Mouse (Mus musculus) neural tube, embryonic 15.5 days (tissue): ENCODE results near the gene Mark4. TPM values are rescaled to one million over a fixed set of nuclear protein-coding genes. Genes with fewer than 3 reads are reported as not detected.

Experiments used
- ATAC-seq: fragments of 200-750 bp; cut with Nextera tagmentation; 2 replicates; pipeline ENCODE4 v1.8.0; 2017; ENCODE audit warnings: mild to moderate bottlenecking, moderate TSS enrichment, moderate library complexity; ENCODE audit not compliant: low FRiP score
- H3K27ac ChIP-seq: fragments of 300-500 bp; sonication (generic); replicated peaks from 2 replicates; pipeline ENCODE4 v1.5.1; 2015; ENCODE audit warnings: mild to moderate bottlenecking, inconsistent platforms
- H3K27me3 ChIP-seq: fragments of 300-500 bp; sonication (generic); replicated peaks from 2 replicates; pipeline ENCODE4 v1.6.1; 2015; ENCODE audit warnings: inconsistent platforms
- H3K36me3 ChIP-seq: fragments of 300-500 bp; sonication (generic); 2 replicates; pipeline ENCODE4 v1.6.1; 2015; ENCODE audit warnings: inconsistent platforms
- H3K4me1 ChIP-seq: fragments of 300-500 bp; sonication (generic); 2 replicates; pipeline ENCODE4 v1.6.1; 2015; ENCODE audit warnings: inconsistent platforms
- H3K4me2 ChIP-seq: fragments of 300-500 bp; sonication (generic); 2 replicates; pipeline ENCODE4 v1.6.1; 2015; ENCODE audit warnings: inconsistent platforms, mild to moderate bottlenecking, moderate library complexity
- H3K4me3 ChIP-seq: fragments of 300-500 bp; sonication (generic); replicated peaks from 2 replicates; pipeline ENCODE4 v1.5.1; 2015; ENCODE audit warnings: mild to moderate bottlenecking, inconsistent platforms
- H3K9ac ChIP-seq: fragments of 300-500 bp; sonication (generic); replicated peaks from 2 replicates; pipeline ENCODE4 v1.6.1; 2015; ENCODE audit warnings: mild to moderate bottlenecking, inconsistent platforms
- H3K9me3 ChIP-seq: fragments of 300-500 bp; sonication (generic); replicated peaks from 2 replicates; pipeline ENCODE4 v1.6.1; 2016; ENCODE audit warnings: inconsistent platforms
- WGBS: fragments of 180-500 bp; shearing (Covaris S2); methylation state at CpG from one replicate; pipeline ENCODE4 v1.1.7; 2015; ENCODE audit warnings: mixed read lengths; 5-methylcytosine and 5-hydroxymethylcytosine counted together
- polyA plus RNA-seq: library from polyadenylated mRNA; unstranded; fragments of >200 nt; fragmentation: Nextera tagmentation; extraction: Ambion mirVana; gene quantifications from 2 replicates; pipeline ENCODE4 v1.2.1, GENCODE M21; 2015

Mark4 gene
- polyA plus RNA-seq, 1 experiment from 2014 or later, result 16.5 TPM

DNA sequence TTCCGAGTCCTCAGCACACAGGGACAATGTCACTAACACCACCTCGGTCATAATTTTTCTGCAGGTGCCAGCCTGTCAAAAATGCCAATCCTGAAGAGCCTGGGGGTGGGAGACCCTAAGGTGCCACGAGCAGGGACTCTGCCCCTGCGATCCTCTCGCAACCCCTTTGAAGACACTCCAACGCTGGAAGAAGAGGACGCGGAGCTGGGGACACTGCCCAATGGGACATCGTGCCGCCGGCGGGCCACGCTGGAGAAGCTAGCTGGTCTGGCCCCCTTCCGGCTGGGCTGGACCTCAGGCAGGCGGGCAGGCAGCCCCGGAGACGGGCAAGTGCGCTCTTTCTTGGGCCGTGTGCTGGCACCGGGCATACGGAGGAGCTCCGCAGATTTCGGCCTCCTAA is 10.8 kb upstream of the Mark4 start:
- ATAC-seq, result no peak
- Histone ChIP-seq H3K27me3 (peaks cover 69% of the 10 kb centered on the region), H3K9me3 (no peaks in the 10 kb centered on the region), H3K9ac (no peak overlapping the region), H3K4me2 (peak overlapping the region; percentile 1; the same call in 1 of the 2 replicates), H3K4me3 (no peak overlapping the region), H3K36me3 (no peaks in the 10 kb centered on the region), H3K4me1 (peaks cover 10% of the 10 kb centered on the region), H3K27ac (no peak overlapping the region)
- 31% methylated on average over 23 of the region's 23 CpGs for WGBS

DNA sequence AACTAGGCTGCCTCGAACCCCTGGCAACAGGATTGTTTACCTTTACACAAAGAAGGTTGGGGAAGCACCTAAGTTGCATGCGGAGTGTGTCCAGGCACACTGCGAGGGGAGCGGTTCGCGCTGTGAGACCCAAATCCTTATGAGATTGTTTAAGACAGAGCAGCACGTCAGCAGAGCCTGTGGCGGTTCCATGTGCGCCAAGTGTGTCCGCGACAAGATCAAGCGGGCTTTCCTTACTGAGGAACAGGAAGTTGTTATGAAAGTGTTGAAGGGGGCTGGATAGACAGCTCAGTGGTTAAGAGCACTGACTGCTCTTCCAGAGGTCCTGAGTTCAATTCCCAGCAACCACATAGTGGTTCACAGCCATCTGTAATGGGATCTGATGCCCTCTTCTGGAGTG is 9.7 kb upstream of the Mark4 start:
- Histone ChIP-seq H3K9ac (no peak overlapping the region), H3K9me3 (no peaks in the 10 kb centered on the region), H3K36me3 (no peaks in the 10 kb centered on the region), H3K4me1 (peaks cover 1% of the 10 kb centered on the region), H3K4me2 (no peak overlapping the region), H3K27me3 (peaks cover 66% of the 10 kb centered on the region), H3K27ac (no peak overlapping the region), H3K4me3 (no peak overlapping the region)
- ATAC-seq, result no peak
- WGBS, result 70% methylated on average over 12 of the region's 12 CpGs

DNA sequence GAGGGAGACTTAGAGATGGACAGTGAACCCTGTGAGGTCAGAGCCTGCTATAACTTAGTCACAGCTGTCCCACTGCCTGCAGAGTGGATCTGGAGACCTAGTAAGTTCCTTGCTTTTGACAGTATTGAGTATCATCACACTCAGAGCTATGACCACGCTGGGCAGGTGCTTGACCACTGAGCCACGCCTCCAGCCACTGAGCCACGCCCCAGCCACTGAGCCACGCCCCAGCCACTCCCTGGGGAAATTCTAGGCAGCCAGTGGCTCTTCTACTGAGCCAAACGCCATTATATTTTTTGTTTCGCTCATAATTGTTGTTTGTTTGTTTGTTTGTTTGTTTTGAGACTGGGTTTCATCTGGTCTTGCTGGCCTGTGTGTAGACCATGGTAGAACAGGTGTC is 9.0 kb upstream of the Mark4 start:
- Histone ChIP-seq H3K4me2 (no peak overlapping the region), H3K27me3 (peaks cover 59% of the 10 kb centered on the region), H3K27ac (no peak overlapping the region), H3K4me1 (no peaks in the 10 kb centered on the region; the same call in 1 of the 2 replicates), H3K4me3 (no peak overlapping the region), H3K36me3 (no peaks in the 10 kb centered on the region), H3K9me3 (no peaks in the 10 kb centered on the region), H3K9ac (no peak overlapping the region)
- no peak for ATAC-seq
- 44% methylated on average over 6 of the region's 6 CpGs for WGBS

DNA sequence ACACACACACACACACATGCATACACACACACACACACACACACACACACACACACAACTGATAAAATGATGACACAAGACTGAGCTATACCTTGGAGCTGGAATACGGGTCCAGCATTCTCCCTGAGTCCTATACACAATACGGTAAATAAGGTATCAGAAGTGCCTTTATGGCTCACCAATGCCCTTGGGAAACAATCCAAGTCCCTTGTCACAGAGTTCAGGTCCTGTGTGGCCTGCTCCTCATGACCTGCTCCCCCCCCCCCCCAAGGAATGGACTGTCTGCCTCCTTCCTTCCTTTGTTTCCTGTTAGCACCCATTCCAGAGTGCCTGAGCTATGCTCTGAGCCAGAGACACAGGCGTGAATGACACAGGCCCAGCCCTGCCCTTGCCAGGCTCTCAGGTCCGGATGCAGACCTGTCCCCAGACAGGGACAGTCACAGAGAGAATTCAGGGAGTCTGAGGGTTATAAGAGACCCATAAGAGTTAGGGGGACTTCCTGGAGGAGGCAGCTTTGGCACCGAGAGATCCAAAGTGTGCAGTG is 8.1 kb upstream of the Mark4 start:
- H3K9ac ChIP-seq, result no peak overlapping the region
- H3K4me1 ChIP-seq, result no peaks in the 10 kb centered on the region; the same call in 1 of the 2 replicates
- no peak overlapping the region for H3K4me2 ChIP-seq
- H3K36me3 ChIP-seq, result no peaks in the 10 kb centered on the region
- no peak overlapping the region for H3K27ac ChIP-seq
- whole genome bisulfite sequencing, result 74% methylated on average over 5 of the region's 5 CpGs
- no peak overlapping the region for H3K4me3 ChIP-seq
- peaks cover 50% of the 10 kb centered on the region for H3K27me3 ChIP-seq
- no peaks in the 10 kb centered on the region for H3K9me3 ChIP-seq
- no peak for ATAC-seq

DNA sequence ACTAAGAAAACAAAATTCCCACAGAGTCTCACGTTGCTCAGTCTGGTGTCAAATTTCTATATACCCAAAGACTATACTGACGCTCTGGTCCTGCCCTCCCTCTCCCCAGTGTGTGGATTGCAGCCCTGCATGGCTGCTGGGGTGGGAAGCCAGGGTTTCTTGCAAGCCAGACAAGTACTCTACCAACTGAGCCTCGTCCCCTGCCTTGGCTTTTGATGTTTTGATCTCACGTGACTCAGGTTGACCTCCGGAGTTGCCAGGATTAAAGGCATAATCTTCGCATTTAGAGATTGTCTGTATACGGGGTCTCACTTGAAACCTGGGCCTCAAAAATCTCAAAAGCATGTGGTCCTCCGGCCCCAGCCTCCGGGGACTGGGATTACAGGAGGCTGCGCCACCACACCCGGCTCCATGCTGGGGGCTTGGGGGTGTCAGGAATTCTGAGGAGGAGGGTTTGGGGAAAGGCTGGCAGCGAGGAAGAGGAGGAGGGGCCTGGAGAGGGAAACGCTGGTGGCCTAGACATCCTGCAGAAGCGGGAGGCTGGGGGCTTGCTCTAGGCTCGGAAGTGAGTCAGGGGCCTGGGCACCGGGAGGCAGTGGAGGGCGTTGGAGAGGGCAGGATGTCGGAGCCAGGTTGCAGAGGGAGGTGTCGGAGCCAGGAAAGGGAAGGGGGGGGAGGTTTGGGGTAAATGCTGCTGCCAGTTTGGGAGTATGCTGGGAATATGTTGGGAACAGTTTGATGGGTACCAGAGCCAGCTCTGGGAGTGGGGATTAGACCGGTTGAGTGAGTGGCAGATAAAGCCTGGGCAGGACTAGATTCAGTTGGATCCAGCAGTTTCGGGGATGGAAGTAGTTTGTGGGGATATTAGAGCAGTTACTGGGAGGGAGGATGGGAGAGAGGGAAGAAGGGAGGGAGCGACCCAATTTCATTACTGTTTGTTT is 6.0 kb upstream of the Mark4 start:
- WGBS, result 14% methylated on average over 22 of the region's 22 CpGs
- ATAC-seq, result no peak
- Histone ChIP-seq H3K36me3 (no peaks in the 10 kb centered on the region), H3K4me2 (no peak overlapping the region), H3K4me1 (peaks cover under 1% of the 10 kb centered on the region), H3K9ac (no peak overlapping the region), H3K4me3 (no peak overlapping the region), H3K9me3 (no peaks in the 10 kb centered on the region), H3K27ac (no peak overlapping the region), H3K27me3 (peaks cover 32% of the 10 kb centered on the region)

DNA sequence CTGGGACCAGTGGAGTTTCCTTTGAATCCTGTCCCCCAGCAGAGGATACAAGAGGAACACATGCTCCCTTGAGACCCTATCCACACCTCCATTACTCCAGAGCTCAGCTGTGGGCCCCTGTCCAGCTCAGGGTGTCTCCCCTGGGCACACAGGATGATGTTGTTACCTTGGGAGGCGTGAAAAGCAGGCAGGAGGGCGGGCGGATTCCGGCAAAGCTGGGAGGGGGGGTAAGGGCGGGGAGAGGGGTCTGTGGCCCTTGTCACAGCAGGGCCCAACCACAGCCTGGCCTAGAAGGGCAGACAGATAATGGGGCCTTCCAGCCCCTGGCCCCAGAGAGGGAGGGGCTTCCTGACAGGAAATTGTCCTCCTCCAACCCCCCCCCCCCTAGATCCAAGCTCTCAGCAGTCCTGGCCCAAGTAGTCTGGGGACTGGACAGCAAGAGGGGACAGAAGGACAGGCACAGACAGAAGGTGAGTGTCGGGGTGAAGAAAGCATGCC is 4.3 kb upstream of the Mark4 start, which contains the start of gene Exoc3l2:
TSS of gene Exoc3l2 (plus strand) at position 448 of the 498 bp plus-strand sequence.
- WGBS, result 14% methylated on average over 5 of the region's 6 CpGs
- no peak for ATAC-seq
- Histone ChIP-seq H3K27me3 (peaks cover 24% of the 10 kb centered on the region), H3K4me3 (no peak within 1 kb of the TSS), H3K4me1 (peaks cover 5% of the 10 kb centered on the region), H3K4me2 (no peak within 1 kb of the TSS), H3K9me3 (no peaks in the 10 kb centered on the region), H3K27ac (no peak within 1 kb of the TSS), H3K9ac (no peak within 1 kb of the TSS), H3K36me3 (no peaks in the 10 kb centered on the region)

DNA sequence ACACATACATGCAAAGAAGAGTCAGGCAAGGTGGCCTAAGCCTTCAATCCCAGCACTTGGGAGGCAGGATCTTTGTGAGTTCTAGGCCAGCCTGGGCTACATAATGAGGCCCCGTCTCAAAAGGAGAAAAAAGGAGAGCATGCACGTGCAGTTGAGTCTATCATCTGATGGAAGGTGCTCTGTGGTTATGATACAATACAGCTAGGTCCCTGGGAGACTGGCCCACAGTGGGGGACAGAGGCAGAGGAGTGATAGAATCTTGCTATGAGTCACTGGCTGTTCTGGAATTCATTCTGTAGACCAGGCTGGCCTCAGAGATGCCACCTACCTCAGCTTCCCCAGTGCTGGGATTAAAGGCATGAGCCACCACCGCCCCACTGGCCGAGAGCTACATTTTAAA is 3.8 kb upstream of the Mark4 start:
- H3K36me3 ChIP-seq, result no peaks in the 10 kb centered on the region
- no peak overlapping the region for H3K27ac ChIP-seq
- H3K27me3 ChIP-seq, result peaks cover 20% of the 10 kb centered on the region
- ATAC-seq, result no peak
- no peak overlapping the region for H3K4me3 ChIP-seq
- H3K4me1 ChIP-seq, result peaks cover 9% of the 10 kb centered on the region
- no peaks in the 10 kb centered on the region for H3K9me3 ChIP-seq
- WGBS, result 67% methylated on average over 4 of the region's 4 CpGs
- no peak overlapping the region for H3K9ac ChIP-seq
- H3K4me2 ChIP-seq, result no peak overlapping the region

DNA sequence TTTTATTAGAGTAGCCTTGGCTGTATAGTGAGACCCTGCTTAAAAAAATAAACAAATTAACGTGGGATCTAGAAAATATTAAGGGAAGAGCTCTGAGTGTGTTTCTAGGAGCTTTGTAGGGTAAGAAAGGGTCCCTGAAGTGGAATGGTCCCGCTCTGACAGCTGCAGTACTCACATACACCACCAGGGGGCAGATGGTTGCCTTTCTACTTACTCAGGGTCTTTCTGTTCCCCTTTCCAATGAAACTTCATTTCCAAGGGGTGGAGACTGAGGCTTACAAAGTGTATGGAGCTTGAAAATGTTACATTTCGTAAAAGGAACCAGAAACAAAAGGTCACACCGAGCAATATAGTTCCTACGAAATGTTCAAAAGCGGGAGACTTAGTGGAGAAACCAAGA is 2.9 kb upstream of the Mark4 start:
- Histone ChIP-seq H3K4me1 (peaks cover 19% of the 10 kb centered on the region), H3K27me3 (peaks cover 12% of the 10 kb centered on the region), H3K4me3 (no peak overlapping the region), H3K9ac (no peak overlapping the region), H3K4me2 (no peak overlapping the region), H3K36me3 (no peaks in the 10 kb centered on the region), H3K27ac (no peak overlapping the region), H3K9me3 (no peaks in the 10 kb centered on the region)
- ATAC-seq, result no peak
- WGBS, result 18% methylated on average over 6 of the region's 6 CpGs

DNA sequence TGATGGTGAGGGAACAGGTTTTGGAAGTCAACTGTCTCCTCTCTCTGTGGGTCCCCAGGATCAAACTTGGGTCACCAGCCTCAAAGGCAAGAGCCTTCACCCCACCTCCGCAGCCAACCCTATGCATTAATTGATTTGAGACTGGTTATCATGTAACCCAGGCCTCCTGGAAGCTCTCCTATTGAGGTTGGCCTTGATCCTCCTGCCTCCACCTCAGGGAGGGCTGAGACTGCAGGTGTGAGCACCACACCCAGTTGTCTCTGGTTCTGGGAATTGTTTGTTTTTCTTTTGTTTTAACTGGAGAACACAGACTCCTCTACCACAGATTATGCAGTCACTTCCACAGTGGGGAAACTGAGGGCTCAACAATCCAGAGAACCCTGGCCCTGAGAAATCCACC is 1.9 kb upstream of the Mark4 start:
- no peak overlapping the region for H3K4me3 ChIP-seq
- H3K4me1 ChIP-seq, result peaks cover 28% of the 10 kb centered on the region
- 87% methylated on average over 1 of the region's 1 CpGs for WGBS
- no peak for ATAC-seq
- H3K9ac ChIP-seq, result no peak overlapping the region
- peaks cover 6% of the 10 kb centered on the region; the same call in 1 of the 2 replicates for H3K36me3 ChIP-seq
- H3K9me3 ChIP-seq, result no peaks in the 10 kb centered on the region
- H3K27ac ChIP-seq, result no peak overlapping the region
- no peak overlapping the region for H3K4me2 ChIP-seq
- H3K27me3 ChIP-seq, result peaks cover 5% of the 10 kb centered on the region

DNA sequence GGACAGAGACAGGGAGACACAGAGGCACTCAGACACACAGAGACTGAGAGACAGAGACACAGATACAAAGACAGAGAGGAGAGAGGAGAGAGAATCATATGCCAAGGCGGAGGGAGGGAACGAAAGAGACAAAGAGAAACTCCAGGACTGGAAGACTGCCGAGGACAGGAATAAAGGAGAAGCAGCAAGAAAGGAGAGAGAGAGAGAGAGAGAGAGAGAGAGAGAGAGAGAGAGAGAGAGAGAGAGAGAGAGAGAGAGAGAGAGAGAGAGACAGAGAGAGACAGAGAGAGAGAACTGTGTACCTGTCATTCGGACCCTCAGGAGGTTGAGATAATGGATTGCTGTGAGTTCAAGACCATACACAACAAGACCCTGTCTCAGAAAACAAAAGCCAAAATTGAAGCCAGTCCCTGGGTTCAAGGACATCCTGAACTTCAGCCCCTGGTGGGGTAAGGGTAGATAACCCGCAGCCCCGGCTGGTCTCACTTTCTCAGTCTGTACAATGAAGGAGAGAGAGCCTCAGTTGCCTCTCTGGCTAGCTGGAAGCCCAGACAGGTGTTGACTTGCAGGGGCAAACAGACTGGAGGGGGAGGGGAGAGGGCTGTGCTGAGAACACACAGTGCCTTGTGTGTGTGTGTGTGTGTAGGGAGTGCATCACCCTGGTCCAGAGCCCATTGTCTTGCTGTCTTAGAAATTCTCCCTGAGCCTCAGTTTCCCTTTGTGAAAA is 686 bp upstream of the Mark4 start:
- Histone ChIP-seq H3K27me3 (no peaks in the 10 kb centered on the region), H3K4me2 (peak overlapping the region; percentile 88), H3K4me1 (peaks cover 30% of the 10 kb centered on the region), H3K9me3 (no peaks in the 10 kb centered on the region), H3K4me3 (peak overlapping the region; percentile 83), H3K27ac (peak overlapping the region; percentile 81), H3K36me3 (peaks cover 6% of the 10 kb centered on the region; the same call in 1 of the 2 replicates), H3K9ac (peak overlapping the region; percentile 87; the same call in 1 of the 2 replicates)
- 22% methylated on average over 6 of the region's 6 CpGs for WGBS
- peak; percentile 4; the same call in 1 of the 2 replicates for ATAC-seq

DNA sequence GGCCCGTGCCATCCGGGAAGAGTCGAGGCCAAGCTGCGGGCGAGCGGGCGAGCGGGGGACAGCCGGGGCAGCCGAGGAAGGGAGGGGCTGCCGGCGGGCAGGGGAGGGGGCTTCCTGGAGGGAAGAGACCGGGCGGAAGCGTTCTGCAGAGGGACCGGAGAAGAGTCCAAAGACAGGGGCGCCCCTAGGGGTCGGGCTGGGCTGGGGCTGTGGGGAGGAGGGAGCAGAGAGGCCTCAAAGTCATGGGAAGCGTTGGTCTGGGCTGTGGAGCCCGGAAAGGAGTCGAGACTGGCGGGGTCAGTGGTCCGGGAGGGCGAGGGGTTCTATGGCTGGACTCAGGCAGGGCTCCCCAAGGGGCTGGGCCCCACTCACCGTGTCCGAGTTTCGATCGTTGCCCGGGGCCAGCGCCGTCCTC is 542 bp downstream of the Mark4 start:
- Histone ChIP-seq H3K36me3 (peaks cover 6% of the 10 kb centered on the region; the same call in 1 of the 2 replicates), H3K27me3 (no peaks in the 10 kb centered on the region), H3K9me3 (no peaks in the 10 kb centered on the region), H3K4me1 (peaks cover 30% of the 10 kb centered on the region), H3K4me3 (peak overlapping the region; percentile 83), H3K9ac (peak overlapping the region; percentile 87), H3K27ac (peak overlapping the region; percentile 81), H3K4me2 (peak overlapping the region; percentile 88)
- WGBS, result under 1% methylated on average over 30 of the region's 31 CpGs
- peak; percentile 81 for ATAC-seq
